Comparison of ENCODE assay signal across 27 mouse cellular contexts in the genomic region with DNA sequence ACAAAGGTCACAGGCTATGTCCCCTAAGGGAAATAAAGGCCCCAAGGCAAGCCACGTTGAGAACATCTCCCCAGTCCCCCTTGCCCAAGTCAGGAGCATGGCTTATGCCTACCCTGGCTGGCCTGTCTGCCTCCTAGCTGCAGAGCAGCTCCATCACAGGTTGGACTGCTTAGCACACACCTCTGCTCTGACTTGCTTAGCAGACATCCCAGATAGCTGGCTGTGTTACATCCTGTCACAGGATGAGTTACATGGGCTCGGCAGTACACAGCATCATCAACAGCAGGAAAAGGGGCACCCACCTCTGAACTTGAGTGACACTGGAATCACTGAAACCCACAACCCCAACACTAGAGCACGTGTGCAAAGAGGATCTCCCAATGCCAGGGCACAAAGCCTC. TPM values are rescaled to one million over a fixed set of nuclear protein-coding genes. Genes with fewer than 3 reads are reported as not detected.
A peak's percentile ranks its signal among the peaks of the same experiment; 100 is the strongest.
DNase-seq lines count a peak whose midpoint lies in the region; ATAC-seq and TF ChIP-seq lines count a peak whose summit lies in the region.
"Had no signal": no experiment of that assay in that cellular context is flagged by ENCODE, and none has a peak within 500 bp of the region (broad histone marks: within the 10 kb centered on the region; RNA-seq: fewer than 3 reads in every experiment).

No protein-coding gene starts in this region.

- H3K9ac ChIP-seq in liver, adult 2 months (ENCODE audit: low read depth, low read length): no peak overlapping the region
- H3K9ac ChIP-seq in liver, embryonic 11.5 days (ENCODE audit: low read depth, low read length): no peak overlapping the region
- H3K9ac ChIP-seq in neural tube, embryonic 15.5 days (replicated peaks): no peak overlapping the region
- H3K9ac ChIP-seq: forebrain, postnatal 0 days; heart, embryonic 15.5 days; hindbrain, embryonic 15.5 days; neural tube, embryonic 12.5 days; stomach, embryonic 15.5 days had no signal

- H3K4me1 ChIP-seq in liver, adult 2 months (ENCODE audit: control insufficient read depth, insufficient read depth, low read length): peaks cover 14% of the 10 kb centered on the region
- no peaks in the 10 kb centered on the region for H3K4me1 ChIP-seq in liver, embryonic 11.5 days (replicated peaks; ENCODE audit: control insufficient read depth, insufficient read depth, low read length)
- H3K4me1 ChIP-seq in neural tube, embryonic 15.5 days: no peaks in the 10 kb centered on the region; the same call in 1 of the 2 replicates
- H3K4me1 ChIP-seq: embryonic facial prominence, embryonic 10.5 days; heart, embryonic 15.5 days; hindbrain, embryonic 15.5 days; neural tube, embryonic 12.5 days; stomach, embryonic 15.5 days had no signal

- TF ChIP-seq CTCF in liver, adult 2 months (IDR thresholded peaks at IDR 0.05; ENCODE audit: low read depth, low read length): peak; percentile 64

- H3K79me2 ChIP-seq in liver, adult 2 months (ENCODE audit: control insufficient read depth, insufficient read depth, low read length): peaks cover 28% of the 10 kb centered on the region; the same call in 1 of the 2 replicates

- peak overlapping the region; percentile 31; the same call in 1 of the 2 replicates for H3K27ac ChIP-seq in liver, adult 2 months (replicated peaks; ENCODE audit: insufficient read depth, low read depth, low read length)
- no peak overlapping the region for H3K27ac ChIP-seq in liver, embryonic 11.5 days (ENCODE audit: low read depth, low read length)
- no peak overlapping the region for H3K27ac ChIP-seq in neural tube, embryonic 15.5 days (replicated peaks)
- H3K27ac ChIP-seq: embryonic facial prominence, embryonic 10.5 days; heart, adult 2 months; heart, embryonic 15.5 days; hindbrain, embryonic 15.5 days; kidney, postnatal 0 days; neural tube, embryonic 12.5 days; stomach, embryonic 15.5 days had no signal

- WGBS in liver, adult 2 months: 57% methylated on average over 3 of the region's 3 CpGs
- 70% methylated on average over 3 of the region's 3 CpGs for WGBS in liver, embryonic 11.5 days
- WGBS in neural tube, embryonic 15.5 days: 77% methylated on average over 3 of the region's 3 CpGs

- H3K36me3 ChIP-seq in liver, adult 2 months (ENCODE audit: control insufficient read depth, insufficient read depth, low read length): peaks cover 64% of the 10 kb centered on the region
- H3K36me3 ChIP-seq in liver, embryonic 11.5 days (ENCODE audit: control insufficient read depth, insufficient read depth, low read length): peaks cover 22% of the 10 kb centered on the region
- peaks cover 25% of the 10 kb centered on the region for H3K36me3 ChIP-seq in neural tube, embryonic 15.5 days

- no peak for ATAC-seq in liver, embryonic 11.5 days (replicated peaks; ENCODE audit: low FRiP score)
- ATAC-seq in activated CD4-positive, CD25-positive, alpha-beta regulatory T cell, adult 4 months: peak; percentile 65
- peak; percentile 51; the same call in 1 of the 2 replicates for ATAC-seq in neural tube, embryonic 15.5 days (ENCODE audit: low FRiP score)
- ATAC-seq: forebrain, postnatal 0 days had no signal

- no peak overlapping the region for H3K4me3 ChIP-seq in liver, adult 2 months (ENCODE audit: insufficient read depth, low read depth, low read length)
- no peak overlapping the region for H3K4me3 ChIP-seq in liver, embryonic 11.5 days (ENCODE audit: low read depth, low read length)
- H3K4me3 ChIP-seq in neural tube, embryonic 15.5 days (replicated peaks): no peak overlapping the region
- H3K4me3 ChIP-seq: embryonic facial prominence, embryonic 10.5 days; heart, adult 2 months; heart, embryonic 15.5 days; hindbrain, embryonic 15.5 days; neural tube, embryonic 12.5 days; stomach, embryonic 15.5 days had no signal

- no peaks in the 10 kb centered on the region for H3K27me3 ChIP-seq in liver, adult 2 months (ENCODE audit: control insufficient read depth, insufficient read depth, low read length)
- H3K27me3 ChIP-seq in liver, embryonic 11.5 days (replicated peaks; ENCODE audit: control insufficient read depth, insufficient read depth, low read length): no peaks in the 10 kb centered on the region
- no peaks in the 10 kb centered on the region for H3K27me3 ChIP-seq in neural tube, embryonic 15.5 days (replicated peaks)
- H3K27me3 ChIP-seq: heart, embryonic 15.5 days; hindbrain, embryonic 15.5 days; neural tube, embryonic 12.5 days; stomach, embryonic 15.5 days had no signal

- no peak for DNase-seq in liver, adult 2 months (ENCODE audit: extremely low read depth, low read depth, low spot score)
- no peak for DNase-seq in liver, embryonic 11.5 days (ENCODE audit: low spot score)
- peak; percentile 41 for DNase-seq in CD4-positive, CD25-positive, alpha-beta regulatory T cell, adult 2 months (ENCODE audit: low read depth, low spot score)
- no peak for DNase-seq in kidney, adult 18-20 months
- no peak for DNase-seq in heart, postnatal 10 days
- DNase-seq: adrenal gland, adult 2 months; B cell, adult 2 months; cerebellum, adult 11-12 months; cerebellum, postnatal 10 days; forebrain, postnatal 0 days; gastrocnemius, postnatal 25 days; heart, adult 2 months; heart, postnatal 4 days; kidney, adult 2 months; lung, postnatal 10 days; right cerebral cortex, postnatal 4 days; thymus, adult 18-20 months; thymus, postnatal 36 days had no signal

- no peak overlapping the region for H3K4me2 ChIP-seq in liver, embryonic 11.5 days
- H3K4me2 ChIP-seq in neural tube, embryonic 15.5 days: no peak overlapping the region
- H3K4me2 ChIP-seq: heart, embryonic 15.5 days; hindbrain, embryonic 15.5 days; midbrain, embryonic 11.5 days; neural tube, embryonic 12.5 days; stomach, embryonic 15.5 days had no signal

- TF ChIP-seq POLR2A in liver, adult 2 months (IDR thresholded peaks at IDR 0.05; ENCODE audit: extremely low read depth, insufficient read depth, low read length): no peak

- intact Hi-C loops in heart, postnatal 10 days (cut with DNase I): no loop called here

- no peaks in the 10 kb centered on the region for H3K9me3 ChIP-seq in liver, embryonic 11.5 days (ENCODE audit: control insufficient read depth, low read length)
- no peaks in the 10 kb centered on the region for H3K9me3 ChIP-seq in neural tube, embryonic 15.5 days (replicated peaks)
- H3K9me3 ChIP-seq: embryonic facial prominence, embryonic 10.5 days; heart, embryonic 15.5 days; hindbrain, embryonic 15.5 days; neural tube, embryonic 12.5 days; stomach, embryonic 15.5 days had no signal

RNA-seq across cellular contexts. Expression of gene Otulin, which starts 25.2 kb away (rescaled TPM):
- total RNA-seq in liver, adult 2 months (2014; rRNA removed): 29.7 and 33.4 TPM in 2 replicates
- 49.3 and 58.0 TPM in 2 replicates for polyA plus RNA-seq in liver, adult 2 months (2012; rRNA removed)
- polyA plus RNA-seq in liver, embryonic 11.5 days (2014; fragmentation: Nextera tagmentation; extraction: Ambion mirVana): 45.9 and 47.5 TPM in 2 replicates
- 10 to 100 TPM; 12.7 to 15.2 TPM for polyA plus RNA-seq in activated CD4-positive, CD25-positive, alpha-beta regulatory T cell, adult 4 months (2017; shearing (Covaris generic))
- polyA plus RNA-seq in neural tube, embryonic 15.5 days (2015; fragmentation: Nextera tagmentation; extraction: Ambion mirVana): 20.5 and 26.7 TPM in 2 replicates
- 10 to 100 TPM; 38.2 to 43.5 TPM for total RNA-seq in heart, postnatal 10 days (2021)
